Mouse (Mus musculus) thymus, adult 2 months (tissue): ENCODE results near the gene Gsg1l.

Experiments
- CTCF ChIP-seq: fragments of 200-500 bp; IDR thresholded peaks from 2 replicates; pipeline ENCODE4 v1.5.1; 2012; ENCODE audit warnings: mild to moderate bottlenecking, control low read depth, low read length, moderate library complexity, borderline replicate concordance; ENCODE audit not compliant: control insufficient read depth, poor library complexity, insufficient read depth; ENCODE audit errors: extremely low read depth
- POLR2A ChIP-seq: fragments of 200-500 bp; IDR thresholded peaks from 2 replicates; pipeline ENCODE4 v1.6.1; 2012; ENCODE audit warnings: mild to moderate bottlenecking, low read length, control low read depth, moderate library complexity; ENCODE audit not compliant: control insufficient read depth, poor library complexity, insufficient read depth; ENCODE audit errors: extremely low read depth

DNA sequence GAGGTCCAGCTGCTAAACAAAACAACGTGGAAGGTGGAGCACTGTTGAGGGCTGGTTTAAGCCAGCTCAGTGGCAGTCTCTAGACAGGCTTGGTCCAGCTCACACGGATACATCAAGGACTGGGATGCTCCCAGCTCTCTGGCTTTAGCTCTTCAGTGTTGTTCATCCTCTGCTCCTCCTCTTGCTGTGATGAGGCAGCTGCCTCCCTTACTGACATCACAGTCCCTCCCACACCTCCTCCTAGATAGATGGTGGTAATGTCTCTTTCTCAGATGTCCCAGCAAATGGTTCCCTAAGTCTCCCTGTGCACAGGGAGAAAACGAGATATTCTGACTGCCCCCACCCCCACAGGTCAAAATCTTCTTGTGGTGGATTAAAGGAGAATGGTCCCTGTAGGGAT, 11.0 kb upstream of the Gsg1l start:
- no peak for TF ChIP-seq POLR2A
- no peak for TF ChIP-seq CTCF
